Mouse (Mus musculus) MEL (cell line): Measurements from ENCODE around the gene Enpp3. TPM values are rescaled to one million over a fixed set of nuclear protein-coding genes. Genes with fewer than 3 reads are reported as not detected.

ENCODE experiments used
- DNase-seq: peaks from one replicate; pipeline ENCODE4 v3.0.0; 2011; ENCODE audit warnings: low read depth, low spot score
- H3K27ac ChIP-seq: 2 replicates; pipeline ENCODE4 v1.5.1; 2012; ENCODE audit warnings: low read depth, mild to moderate bottlenecking, control low read depth, low read length, moderate library complexity; ENCODE audit not compliant: control insufficient read depth
- H3K27me3 ChIP-seq, 2 experiments: fragments of 150-350 bp in 1 of 2; sonication (generic) in 1 of 2; 2 replicates each; pipeline ENCODE4 v1.6.1; 2012; ENCODE audit warnings: low read length in 2 of 2, mild to moderate bottlenecking in 2 of 2, improper control_type of control experiment in 1 of 2, moderate library complexity in 1 of 2; ENCODE audit not compliant: insufficient read depth in 2 of 2, control insufficient read depth in 1 of 2
- H3K36me3 ChIP-seq, 2 experiments: 2 replicates each; pipeline ENCODE4 v1.6.1; 2012 to 2014; ENCODE audit warnings: low read length in 2 of 2, improper control_type of control experiment in 1 of 2, inconsistent platforms in 1 of 2, mild to moderate bottlenecking in 1 of 2; ENCODE audit not compliant: insufficient read depth in 2 of 2, control insufficient read depth in 1 of 2
- H3K4me1 ChIP-seq, 2 experiments: fragments of 150-350 bp in 1 of 2; sonication (generic) in 1 of 2; 2 replicates each; pipeline ENCODE4 v1.6.1; 2012; ENCODE audit warnings: low read length in 2 of 2, improper control_type of control experiment in 1 of 2, mild to moderate bottlenecking in 1 of 2; ENCODE audit not compliant: insufficient read depth in 2 of 2, control insufficient read depth in 1 of 2
- H3K4me3 ChIP-seq, 2 experiments: fragments of 150-350 bp in 1 of 2; sonication (generic) in 1 of 2; 2 replicates each; pipeline ENCODE4 v1.5.1; 2012; ENCODE audit warnings: low read depth in 2 of 2, low read length in 2 of 2, mild to moderate bottlenecking in 2 of 2, moderate library complexity in 2 of 2, control low read depth in 1 of 2, improper control_type of control experiment in 1 of 2; ENCODE audit not compliant: control insufficient read depth in 1 of 2, insufficient read depth in 1 of 2
- H3K79me2 ChIP-seq: 2 replicates; pipeline ENCODE4 v1.6.1; 2012; ENCODE audit warnings: mild to moderate bottlenecking, low read length, moderate library complexity; ENCODE audit not compliant: control insufficient read depth, poor library complexity, insufficient read depth
- H3K9ac ChIP-seq: 2 replicates; pipeline ENCODE4 v1.6.1; 2012; ENCODE audit warnings: low read depth, mild to moderate bottlenecking, control low read depth, low read length, moderate library complexity; ENCODE audit not compliant: control insufficient read depth, poor library complexity, severe bottlenecking
- H3K9me3 ChIP-seq: fragments of 150-350 bp; sonication (generic); replicated peaks from 2 replicates; pipeline ENCODE4 v1.6.1; 2012; ENCODE audit warnings: mild to moderate bottlenecking, low read length, improper control_type of control experiment, moderate library complexity; ENCODE audit not compliant: insufficient read depth
- CHD1 ChIP-seq: IDR thresholded peaks from 2 replicates; pipeline ENCODE4 v1.6.1; 2012; ENCODE audit warnings: low read depth, mild to moderate bottlenecking, inconsistent platforms, low read length, improper control_type of control experiment
- CHD2 ChIP-seq: IDR thresholded peaks from 2 replicates; pipeline ENCODE4 v1.6.1; 2011; ENCODE audit warnings: low read length, improper control_type of control experiment
- ETS1 ChIP-seq: IDR thresholded peaks from 2 replicates; pipeline ENCODE4 v1.6.1; 2012; ENCODE audit warnings: low read depth, mild to moderate bottlenecking, inconsistent platforms, low read length, improper control_type of control experiment, moderate library complexity
- JUND ChIP-seq: IDR thresholded peaks from 2 replicates; pipeline ENCODE4 v1.6.1; 2011; ENCODE audit warnings: low read depth, mild to moderate bottlenecking, improper control_type of control experiment, low read length
- MAZ ChIP-seq: IDR thresholded peaks from 2 replicates; pipeline ENCODE4 v1.6.1; 2012; ENCODE audit warnings: low read depth, mild to moderate bottlenecking, inconsistent platforms, low read length, improper control_type of control experiment
- MYC ChIP-seq: IDR thresholded peaks from 2 replicates; pipeline ENCODE4 v1.6.1; 2011; ENCODE audit warnings: low read depth, mild to moderate bottlenecking, low read length, improper control_type of control experiment, moderate library complexity
- RAD21 ChIP-seq: IDR thresholded peaks from 2 replicates; pipeline ENCODE4 v1.6.1; 2011; ENCODE audit warnings: mild to moderate bottlenecking, low read depth, low read length, improper control_type of control experiment
- RCOR1 ChIP-seq: IDR thresholded peaks from 2 replicates; pipeline ENCODE4 v1.6.1; 2012; ENCODE audit warnings: low read depth, mild to moderate bottlenecking, inconsistent platforms, low read length, improper control_type of control experiment
- SMC3 ChIP-seq: IDR thresholded peaks from 2 replicates; pipeline ENCODE4 v1.6.1; 2011; ENCODE audit warnings: low read depth, low read length, improper control_type of control experiment
- TBP ChIP-seq: IDR thresholded peaks from 2 replicates; pipeline ENCODE4 v1.8.0; 2011; ENCODE audit warnings: low read depth, low read length, improper control_type of control experiment
- UBTF ChIP-seq: IDR thresholded peaks from 2 replicates; pipeline ENCODE4 v1.6.1; 2012; ENCODE audit warnings: low read depth, mild to moderate bottlenecking, inconsistent platforms, low read length, improper control_type of control experiment, moderate library complexity, borderline replicate concordance; ENCODE audit not compliant: insufficient read depth
- USF1 ChIP-seq: IDR thresholded peaks from 2 replicates; pipeline ENCODE4 v1.6.1; 2014; ENCODE audit warnings: low read depth, mild to moderate bottlenecking, inconsistent platforms, low read length, improper control_type of control experiment, moderate library complexity
- ZMIZ1 ChIP-seq: IDR thresholded peaks from 2 replicates; pipeline ENCODE4 v1.6.1; 2012; ENCODE audit warnings: low read depth, mild to moderate bottlenecking, inconsistent platforms, low read length, improper control_type of control experiment, moderate library complexity
- polyA plus RNA-seq, 2 experiments: library from polyadenylated mRNA; stranded (reverse) in 1 of 2; unstranded in 1 of 2; fragments of >175 nt in 1 of 2; fragments of >200 nt in 1 of 2; gene quantifications; 2 replicates each; pipeline versions ENCODE4 v1.2.1 to v1.2.4; 2012; ENCODE audit warnings: low replicate concordance in 2 of 2, low read depth in 1 of 2; ENCODE audit not compliant: insufficient read length in 2 of 2, insufficient read depth in 1 of 2, missing spikeins in 1 of 2
- total RNA-seq: library from RNA; depleted of rRNA; stranded (reverse); fragments of 300-350 nt; gene quantifications from 2 replicates; pipeline ENCODE4 v1.2.3, GENCODE M21; 2012

Gene Enpp3
- total and polyA plus RNA-seq, 3 experiments, result 0.08 to 0.22 TPM; not detected in 1

GRCm38 (mm10) chr10:24819526-24819925 lies 23.1 kb downstream of the Enpp3 start:
- H3K4me1 ChIP-seq, result peaks cover 5 to 11% of the 10 kb centered on the region in 2 experiments
- H3K9me3 ChIP-seq, result no peaks in the 10 kb centered on the region
- no peak for TF ChIP-seq ZMIZ1
- no peak for TF ChIP-seq RCOR1
- no peak for TF ChIP-seq MYC
- no peak for TF ChIP-seq TBP
- TF ChIP-seq ETS1, result no peak
- H3K27me3 ChIP-seq, result no peaks in the 10 kb centered on the region
- H3K79me2 ChIP-seq, result no peaks in the 10 kb centered on the region
- DNase-seq, result no peak
- no peak overlapping the region for H3K27ac ChIP-seq
- peaks cover 0 to 13% of the 10 kb centered on the region in 2 experiments; a peak in 2 of 4 replicates for H3K36me3 ChIP-seq
- H3K9ac ChIP-seq, result no peak overlapping the region
- no peak overlapping the region for H3K4me3 ChIP-seq

GRCm38 (mm10) chr10:24810639-24811038 lies 32.0 kb downstream of the Enpp3 start:
- TF ChIP-seq USF1, result no peak
- TF ChIP-seq MAZ, result no peak
- TF ChIP-seq UBTF, result no peak
- TF ChIP-seq SMC3, result no peak
- TF ChIP-seq CHD2, result no peak
- H3K27me3 ChIP-seq, result no peaks in the 10 kb centered on the region
- H3K9ac ChIP-seq, result no peak overlapping the region
- no peak overlapping the region for H3K27ac ChIP-seq
- no peaks in the 10 kb centered on the region for H3K9me3 ChIP-seq
- no peak for DNase-seq
- no peaks in the 10 kb centered on the region for H3K36me3 ChIP-seq
- H3K4me3 ChIP-seq, result no peak overlapping the region
- H3K79me2 ChIP-seq, result no peaks in the 10 kb centered on the region
- H3K4me1 ChIP-seq, result no peaks in the 10 kb centered on the region

DNA sequence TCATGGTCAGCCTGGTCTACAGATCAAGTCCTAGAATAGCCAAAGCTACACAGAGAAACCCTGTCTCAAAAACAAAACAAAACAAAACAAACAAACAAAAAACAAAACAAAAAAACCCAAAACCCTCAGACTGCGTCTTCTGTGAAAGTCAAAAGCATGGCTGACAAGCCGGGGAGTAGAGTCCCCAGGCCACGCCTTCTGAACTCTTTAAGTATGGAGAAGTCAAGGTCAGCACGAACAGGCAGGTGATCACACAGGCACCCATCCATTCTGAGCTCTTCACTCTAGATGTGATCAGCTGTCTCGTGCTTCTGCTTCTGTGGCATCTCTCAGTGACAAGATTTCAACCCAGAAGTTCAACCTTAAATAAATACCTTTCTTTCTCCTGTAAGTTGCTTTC lies 35.9 kb downstream of the Enpp3 start:
- Histone ChIP-seq H3K4me1 (peaks cover 0 to 15% of the 10 kb centered on the region in 2 experiments), H3K79me2 (no peaks in the 10 kb centered on the region), H3K9ac (no peak overlapping the region), H3K27ac (no peak overlapping the region), H3K4me3 (no peak overlapping the region), H3K27me3 (no peaks in the 10 kb centered on the region), H3K36me3 (peaks cover 0 to 10% of the 10 kb centered on the region in 2 experiments; a peak in 2 of 4 replicates), H3K9me3 (no peaks in the 10 kb centered on the region)
- DNase-seq, result no peak
- TF ChIP-seq JUND (no peak), RAD21 (no peak), CHD1 (no peak)
